Mouse (Mus musculus) Patski (cell line): ENCODE results near the gene F830045P16Rik. TPM values are rescaled to one million over a fixed set of nuclear protein-coding genes. Genes with fewer than 3 reads are reported as not detected.

ENCODE experiments used
- ATAC-seq: fragments of 100-300 bp; one replicate; pipeline ENCODE4 v1.8.0; 2021
- CTCF ChIA-PET: fragments of 350-600 bp; sonication (Branson Sonifier 250); formaldehyde crosslinking; loops from one replicate; lab custom pipeline; 2022; ENCODE audit warnings: inconsistent platforms; lab: Charles Lee
- POLR2A ChIA-PET: fragments of 350-600 bp; sonication (Branson Sonifier 250); formaldehyde crosslinking; loops from one replicate; lab custom pipeline; 2022; ENCODE audit warnings: antibody characterized with exemption, inconsistent platforms; lab: Charles Lee
- DNase-seq: peaks from one replicate; pipeline ENCODE4 v3.0.0-alpha.2; 2011; ENCODE audit warnings: low read depth, low spot score
- H3K27me3 ChIP-seq: fragments of 371-371 bp; one replicate; pipeline ENCODE4 v1.5.1; 2021
- CTCF ChIP-seq: fragments of 100-300 bp; IDR thresholded peaks from one replicate; pipeline ENCODE4 v1.5.1; 2021
- in situ Hi-C: fragments of 300-500 bp; cut with MboI; formaldehyde crosslinking; loops from 3 replicates; pipeline ENCODE4 v1.11.1; 2018; ENCODE audit warnings: low pct_unique_long_range_greater_than_20kb, mixed read lengths
- polyA plus RNA-seq: library from polyadenylated mRNA; unstranded; gene quantifications from one replicate; pipeline ENCODE4 v1.2.3, GENCODE M21; 2021

Gene F830045P16Rik
- polyA plus RNA-seq, 1 experiment from 2014 or later: not detected

- DNase-seq: no peak
- TF ChIP-seq CTCF: no peak
- ChIA-PET POLR2A (interaction anchor here (0.6 kb wide), 1 partner anchor 40 kb away, joined by 3 read pairs; no protein-coding TSS in a partner anchor), CTCF (interaction anchor here (2.4 kb wide), 1 partner anchor 12 kb away, joined by 6 read pairs; no protein-coding TSS in a partner anchor)
- H3K27me3 ChIP-seq: no peaks in the 10 kb centered on the region
- no peak for ATAC-seq
- in situ Hi-C loops: no loop called here
Measured at GRCm38 (mm10) chr2:129544919-129545318, 8.5 kb upstream of the F830045P16Rik start.

DNA sequence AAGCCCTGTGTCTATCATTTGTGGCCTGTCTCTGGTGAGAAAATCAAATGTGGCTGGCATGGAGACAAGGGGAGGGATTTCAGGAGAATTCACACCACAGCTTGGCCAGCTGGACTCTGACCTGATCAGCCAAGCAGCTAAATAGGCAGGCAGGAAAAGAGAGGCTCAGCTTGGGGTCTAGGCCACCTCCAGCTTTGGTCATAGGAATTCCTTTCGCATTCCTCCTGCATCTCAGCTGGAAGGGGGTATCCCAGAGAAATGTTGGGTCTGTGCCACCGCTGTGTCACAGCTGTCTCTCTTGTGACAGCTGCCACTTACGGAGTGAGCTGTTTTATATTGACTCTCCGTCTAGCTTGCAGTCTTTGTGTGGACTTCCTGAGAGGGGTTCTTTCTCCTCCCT is 8.0 kb upstream of the F830045P16Rik start:
- TF ChIP-seq CTCF: no peak
- POLR2A ChIA-PET: interaction anchor here (0.6 kb wide), 1 partner anchor 41 kb away, joined by 3 read pairs; no protein-coding TSS in a partner anchor
- H3K27me3 ChIP-seq: no peaks in the 10 kb centered on the region
- ATAC-seq (peak; percentile 52), DNase-seq (peak; percentile 42)
- CTCF ChIA-PET: interaction anchor here (2.4 kb wide), 1 partner anchor 12 kb away, joined by 6 read pairs; no protein-coding TSS in a partner anchor
- in situ Hi-C loops: no loop called here

DNA sequence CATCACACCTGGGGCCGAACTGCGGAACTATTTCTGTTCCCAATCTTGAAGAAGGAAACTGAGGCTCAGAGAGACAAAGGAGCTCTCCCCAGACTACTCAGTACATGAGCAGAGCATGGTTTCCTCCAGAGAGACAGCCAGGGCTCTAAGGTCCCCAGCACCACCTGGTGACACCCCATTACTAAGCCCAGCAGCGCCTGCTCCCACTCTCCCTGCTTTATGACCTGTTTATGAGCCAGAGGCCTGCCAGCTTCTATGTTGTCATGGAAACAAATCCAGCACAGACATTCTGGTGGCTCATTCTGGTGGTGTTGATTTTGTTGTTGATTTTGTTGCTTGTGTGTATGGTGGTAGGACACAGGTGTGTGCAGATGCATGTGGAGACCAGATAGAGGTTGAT is 3.6 kb upstream of the F830045P16Rik start:
- TF ChIP-seq CTCF: no peak
- no peaks in the 10 kb centered on the region for H3K27me3 ChIP-seq
- in situ Hi-C loops: no loop called here
- ChIA-PET CTCF (interaction anchor here (1.2 kb wide), 1 partner anchor 18 kb away, joined by 3 read pairs; no protein-coding TSS in a partner anchor), POLR2A (no interaction called here)
- DNase-seq (no peak), ATAC-seq (no peak)

GRCm38 (mm10) chr2:129539175-129539574 is 2.8 kb upstream of the F830045P16Rik start:
- no peak for TF ChIP-seq CTCF
- ATAC-seq (no peak), DNase-seq (no peak)
- POLR2A ChIA-PET: no interaction called here
- H3K27me3 ChIP-seq: no peaks in the 10 kb centered on the region
- in situ Hi-C loops: no loop called here
- CTCF ChIA-PET: no interaction called here

GRCm38 (mm10) chr2:129537926-129538325 is 1.5 kb upstream of the F830045P16Rik start:
- TF ChIP-seq CTCF: no peak
- no peaks in the 10 kb centered on the region for H3K27me3 ChIP-seq
- POLR2A ChIA-PET: no interaction called here
- CTCF ChIA-PET: no interaction called here
- DNase-seq (peak; percentile 34), ATAC-seq (peak; percentile 66)
- in situ Hi-C loops: no loop called here

GRCm38 (mm10) chr2:129537360-129537759 is 958 bp upstream of the F830045P16Rik start:
- in situ Hi-C loops: no loop called here
- ChIA-PET CTCF (no interaction called here), POLR2A (no interaction called here)

GRCm38 (mm10) chr2:129536926-129537325 is 524 bp upstream of the F830045P16Rik start:
- H3K27me3 ChIP-seq: no peaks in the 10 kb centered on the region
- DNase-seq (no peak), ATAC-seq (no peak)
- POLR2A ChIA-PET: no interaction called here
- in situ Hi-C loops: no loop called here
- no peak for TF ChIP-seq CTCF
- CTCF ChIA-PET: interaction anchor here (1.1 kb wide), 1 partner anchor 20 kb away, joined by 3 read pairs; no protein-coding TSS in a partner anchor

More at GRCm38 (mm10) chr2:129537360-129537759, 958 bp upstream of the F830045P16Rik start:
- no peak for TF ChIP-seq CTCF
- ATAC-seq: no peak
- DNase-seq: no peak
- no peaks in the 10 kb centered on the region for H3K27me3 ChIP-seq

DNA sequence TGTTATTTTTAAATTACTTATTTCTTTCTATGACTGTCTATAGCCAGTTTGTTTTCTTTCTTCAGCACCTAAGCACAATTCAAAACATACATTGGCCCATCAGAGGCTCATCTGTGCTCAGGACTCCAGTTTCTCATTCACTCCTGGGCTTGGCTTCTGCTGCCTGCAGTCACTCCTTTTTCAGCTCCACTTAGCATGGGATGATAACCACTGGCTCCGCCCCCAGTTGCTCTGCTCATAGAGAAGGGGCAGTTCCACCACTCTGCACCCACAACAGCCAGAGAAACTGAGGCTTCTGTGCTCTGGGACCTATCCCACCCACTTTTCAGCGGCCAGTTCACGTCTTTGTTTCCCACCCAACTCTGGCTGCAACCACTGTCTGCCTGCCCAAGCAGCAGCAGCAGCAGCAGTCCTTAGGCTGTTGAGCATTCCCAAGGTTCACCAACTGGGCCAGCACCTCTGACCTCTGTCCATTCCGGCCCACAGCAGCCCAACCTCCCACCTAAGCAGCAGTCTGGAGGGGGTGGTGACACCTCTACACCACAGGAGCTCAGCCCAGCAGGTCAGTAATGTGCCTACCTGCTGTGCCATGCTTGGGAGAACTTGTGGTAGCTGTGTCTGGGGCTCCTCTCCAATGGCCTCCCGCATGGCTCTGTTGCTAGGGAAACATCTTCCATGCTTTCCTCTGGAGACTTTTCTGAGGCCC is 1.4 kb downstream of the F830045P16Rik start:
- no peak for ATAC-seq
- no peak for TF ChIP-seq CTCF
- ChIA-PET POLR2A (no interaction called here), CTCF (no interaction called here)
- no peak for DNase-seq
- H3K27me3 ChIP-seq: no peaks in the 10 kb centered on the region
- in situ Hi-C loops: no loop called here

- no peak for TF ChIP-seq CTCF
- ATAC-seq (no peak), DNase-seq (no peak)
- in situ Hi-C loops: no loop called here
- H3K27me3 ChIP-seq: no peaks in the 10 kb centered on the region
- ChIA-PET CTCF (interaction anchor here (0.8 to 1.9 kb wide), 2 partner anchors 13 to 61 kb away, joined by 3 to 6 read pairs; partner anchors contain the start of gene Sirpa), POLR2A (no interaction called here)
Measured at GRCm38 (mm10) chr2:129531890-129532289, 4.5 kb downstream of the F830045P16Rik start.

GRCm38 (mm10) chr2:129531102-129531501 is 5.3 kb downstream of the F830045P16Rik start:
- TF ChIP-seq CTCF: no peak
- ATAC-seq (no peak), DNase-seq (no peak)
- H3K27me3 ChIP-seq: no peaks in the 10 kb centered on the region
- ChIA-PET POLR2A (no interaction called here), CTCF (interaction anchor here (0.8 kb wide), 1 partner anchor 61 kb away, joined by 3 read pairs; the partner anchor contains the start of gene Sirpa)
- in situ Hi-C loops: no loop called here
